Mouse (Mus musculus): ENCODE measurements around the gene Nxf3. TPM values are rescaled to one million over a fixed set of nuclear protein-coding genes. Genes with fewer than 3 reads are reported as not detected.

The Nxf3 gene
- not detected in 2 replicates for polyA plus RNA-seq (2015; fragmentation: Nextera tagmentation; extraction: Ambion mirVana)

- no peak within 1 kb of the TSS for H3K4me2 ChIP-seq (ENCODE audit: low read length)
- no peak within 1 kb of the TSS for H3K4me3 ChIP-seq (ENCODE audit: low read length)
- H3K9ac ChIP-seq (ENCODE audit: low read depth, low read length): no peak within 1 kb of the TSS
- no peaks in the 10 kb centered on the region for H3K36me3 ChIP-seq (ENCODE audit: control insufficient read depth, insufficient read depth, low read length)
- no peak for ATAC-seq
- no peaks in the 10 kb centered on the region for H3K27me3 ChIP-seq (replicated peaks; ENCODE audit: control insufficient read depth, insufficient read depth, low read length)
- no peak within 1 kb of the TSS for H3K27ac ChIP-seq (ENCODE audit: low read depth, low read length)
- no peaks in the 10 kb centered on the region for H3K9me3 ChIP-seq (ENCODE audit: control insufficient read depth, low read length)
- WGBS: 84% methylated on average over 9 of the region's 9 CpGs
- H3K4me1 ChIP-seq (ENCODE audit: control insufficient read depth, insufficient read depth, low read depth, low read length): no peaks in the 10 kb centered on the region
Measured at GRCm38 (mm10) chrX:136085155-136085554, at the start of gene Nxf3. Nxf3 (minus strand) TSS chrX:136085255.

- Histone ChIP-seq H3K27ac (ENCODE audit: low read depth, low read length) (no peak overlapping the region), H3K9me3 (ENCODE audit: control insufficient read depth, low read length) (no peaks in the 10 kb centered on the region), H3K4me1 (ENCODE audit: control insufficient read depth, insufficient read depth, low read depth, low read length) (no peaks in the 10 kb centered on the region), H3K36me3 (ENCODE audit: control insufficient read depth, insufficient read depth, low read length) (no peaks in the 10 kb centered on the region), H3K4me3 (ENCODE audit: low read length) (no peak overlapping the region), H3K4me2 (ENCODE audit: low read length) (0 out of 2 replicates have a peak overlapping the region, but pooled peaks have one; percentile 17), H3K9ac (ENCODE audit: low read depth, low read length) (no peak overlapping the region), H3K27me3 (replicated peaks; ENCODE audit: control insufficient read depth, insufficient read depth, low read length) (no peaks in the 10 kb centered on the region; the same call in 1 of the 2 replicates)
- WGBS: 22% methylated on average over 5 of the region's 5 CpGs
- ATAC-seq: no peak
Measured at GRCm38 (mm10) chrX:136127744-136128064, 42.6 kb upstream of the Nxf3 start.

GRCm38 (mm10) chrX:136127038-136127743 is 42.1 kb upstream of the Nxf3 start:
- no peak for ATAC-seq
- Histone ChIP-seq H3K9ac (ENCODE audit: low read depth, low read length) (no peak overlapping the region), H3K9me3 (ENCODE audit: control insufficient read depth, low read length) (no peaks in the 10 kb centered on the region), H3K4me1 (ENCODE audit: control insufficient read depth, insufficient read depth, low read depth, low read length) (no peaks in the 10 kb centered on the region), H3K4me3 (ENCODE audit: low read length) (no peak overlapping the region), H3K4me2 (ENCODE audit: low read length) (0 out of 2 replicates have a peak overlapping the region, but pooled peaks have one; percentile 17), H3K27me3 (replicated peaks; ENCODE audit: control insufficient read depth, insufficient read depth, low read length) (no peaks in the 10 kb centered on the region; the same call in 1 of the 2 replicates), H3K36me3 (ENCODE audit: control insufficient read depth, insufficient read depth, low read length) (no peaks in the 10 kb centered on the region), H3K27ac (ENCODE audit: low read depth, low read length) (no peak overlapping the region)
- 52% methylated on average over 8 of the region's 8 CpGs for WGBS

GRCm38 (mm10) chrX:136115419-136115961 is 30.4 kb upstream of the Nxf3 start:
- no peaks in the 10 kb centered on the region for H3K9me3 ChIP-seq (ENCODE audit: control insufficient read depth, low read length)
- H3K4me2 ChIP-seq (ENCODE audit: low read length): peak overlapping the region; percentile 57
- H3K27ac ChIP-seq (ENCODE audit: low read depth, low read length): peak overlapping the region; percentile 82
- H3K9ac ChIP-seq (ENCODE audit: low read depth, low read length): peak overlapping the region; percentile 61
- no peaks in the 10 kb centered on the region for H3K36me3 ChIP-seq (ENCODE audit: control insufficient read depth, insufficient read depth, low read length)
- ATAC-seq: peak; percentile 100
- H3K4me3 ChIP-seq (ENCODE audit: low read length): peak overlapping the region; percentile 47
- peaks cover 2% of the 10 kb centered on the region; the same call in 1 of the 2 replicates for H3K27me3 ChIP-seq (replicated peaks; ENCODE audit: control insufficient read depth, insufficient read depth, low read length)
- whole genome bisulfite sequencing: 24% methylated on average over 23 of the region's 23 CpGs
- no peaks in the 10 kb centered on the region for H3K4me1 ChIP-seq (ENCODE audit: control insufficient read depth, insufficient read depth, low read depth, low read length)

GRCm38 (mm10) chrX:136115015-136115414 is 30.0 kb upstream of the Nxf3 start:
- Histone ChIP-seq H3K36me3 (ENCODE audit: control insufficient read depth, insufficient read depth, low read length) (no peaks in the 10 kb centered on the region), H3K9me3 (ENCODE audit: control insufficient read depth, low read length) (no peaks in the 10 kb centered on the region), H3K4me2 (ENCODE audit: low read length) (peak overlapping the region; percentile 57), H3K4me3 (ENCODE audit: low read length) (peak overlapping the region; percentile 47), H3K4me1 (ENCODE audit: control insufficient read depth, insufficient read depth, low read depth, low read length) (no peaks in the 10 kb centered on the region), H3K9ac (ENCODE audit: low read depth, low read length) (no peak overlapping the region; the same call in 1 of the 2 replicates), H3K27ac (ENCODE audit: low read depth, low read length) (0 out of 2 replicates have a peak overlapping the region, but pooled peaks have one; percentile 34), H3K27me3 (replicated peaks; ENCODE audit: control insufficient read depth, insufficient read depth, low read length) (peaks cover 2% of the 10 kb centered on the region; the same call in 1 of the 2 replicates)
- peak; percentile 41; the same call in 1 of the 2 replicates for ATAC-seq
- 43% methylated on average over 4 of the region's 4 CpGs for WGBS

GRCm38 (mm10) chrX:136107942-136108341 is 22.9 kb upstream of the Nxf3 start:
- H3K4me1 ChIP-seq (ENCODE audit: control insufficient read depth, insufficient read depth, low read depth, low read length): no peaks in the 10 kb centered on the region
- 44% methylated on average over 6 of the region's 6 CpGs for WGBS
- H3K4me2 ChIP-seq (ENCODE audit: low read length): peak overlapping the region; percentile 21; the same call in 1 of the 2 replicates
- H3K9me3 ChIP-seq (ENCODE audit: control insufficient read depth, low read length): no peaks in the 10 kb centered on the region
- no peak overlapping the region for H3K27ac ChIP-seq (ENCODE audit: low read depth, low read length)
- no peak overlapping the region for H3K4me3 ChIP-seq (ENCODE audit: low read length)
- H3K36me3 ChIP-seq (ENCODE audit: control insufficient read depth, insufficient read depth, low read length): no peaks in the 10 kb centered on the region
- peak; percentile 76 for ATAC-seq
- peaks cover 2% of the 10 kb centered on the region; the same call in 1 of the 2 replicates for H3K27me3 ChIP-seq (replicated peaks; ENCODE audit: control insufficient read depth, insufficient read depth, low read length)
- H3K9ac ChIP-seq (ENCODE audit: low read depth, low read length): no peak overlapping the region

- 48% methylated on average over 3 of the region's 3 CpGs for WGBS
- Histone ChIP-seq H3K9ac (ENCODE audit: low read depth, low read length) (no peak overlapping the region), H3K4me2 (ENCODE audit: low read length) (peak overlapping the region; percentile 25; the same call in 1 of the 2 replicates), H3K36me3 (ENCODE audit: control insufficient read depth, insufficient read depth, low read length) (no peaks in the 10 kb centered on the region), H3K27me3 (replicated peaks; ENCODE audit: control insufficient read depth, insufficient read depth, low read length) (no peaks in the 10 kb centered on the region), H3K27ac (ENCODE audit: low read depth, low read length) (no peak overlapping the region), H3K4me1 (ENCODE audit: control insufficient read depth, insufficient read depth, low read depth, low read length) (no peaks in the 10 kb centered on the region), H3K4me3 (ENCODE audit: low read length) (no peak overlapping the region), H3K9me3 (ENCODE audit: control insufficient read depth, low read length) (no peaks in the 10 kb centered on the region)
- peak; percentile 79 for ATAC-seq
Measured at GRCm38 (mm10) chrX:136104724-136105088, 19.7 kb upstream of the Nxf3 start.

- H3K4me1 ChIP-seq (ENCODE audit: control insufficient read depth, insufficient read depth, low read depth, low read length): no peaks in the 10 kb centered on the region
- H3K4me2 ChIP-seq (ENCODE audit: low read length): peak overlapping the region; percentile 25; the same call in 1 of the 2 replicates
- H3K36me3 ChIP-seq (ENCODE audit: control insufficient read depth, insufficient read depth, low read length): no peaks in the 10 kb centered on the region
- H3K9ac ChIP-seq (ENCODE audit: low read depth, low read length): no peak overlapping the region
- H3K4me3 ChIP-seq (ENCODE audit: low read length): no peak overlapping the region
- H3K9me3 ChIP-seq (ENCODE audit: control insufficient read depth, low read length): no peaks in the 10 kb centered on the region
- 50% methylated on average over 4 of the region's 4 CpGs for WGBS
- ATAC-seq: peak; percentile 79
- no peaks in the 10 kb centered on the region for H3K27me3 ChIP-seq (replicated peaks; ENCODE audit: control insufficient read depth, insufficient read depth, low read length)
- H3K27ac ChIP-seq (ENCODE audit: low read depth, low read length): no peak overlapping the region
Measured at GRCm38 (mm10) chrX:136104046-136104723, 19.1 kb upstream of the Nxf3 start.

- ATAC-seq: peak; percentile 85
- no peaks in the 10 kb centered on the region for H3K36me3 ChIP-seq (ENCODE audit: control insufficient read depth, insufficient read depth, low read length)
- no peak overlapping the region for H3K4me3 ChIP-seq (ENCODE audit: low read length)
- WGBS: 50% methylated on average over 2 of the region's 2 CpGs
- no peak overlapping the region for H3K4me2 ChIP-seq (ENCODE audit: low read length)
- H3K9me3 ChIP-seq (ENCODE audit: control insufficient read depth, low read length): no peaks in the 10 kb centered on the region
- no peak overlapping the region for H3K27ac ChIP-seq (ENCODE audit: low read depth, low read length)
- H3K9ac ChIP-seq (ENCODE audit: low read depth, low read length): no peak overlapping the region
- H3K27me3 ChIP-seq (replicated peaks; ENCODE audit: control insufficient read depth, insufficient read depth, low read length): no peaks in the 10 kb centered on the region
- H3K4me1 ChIP-seq (ENCODE audit: control insufficient read depth, insufficient read depth, low read depth, low read length): no peaks in the 10 kb centered on the region
Measured at GRCm38 (mm10) chrX:136094421-136094820, 9.4 kb upstream of the Nxf3 start.
